Mouse (Mus musculus): ENCODE data around the gene St6galnac3.

GRCm38 (mm10) chr3:153480636-153481006 is 244.4 kb downstream of the St6galnac3 start:
- TF ChIP-seq CTCF (IDR thresholded peaks at IDR 0.05; ENCODE audit: low read depth) (no peak), EP300 (optimal IDR thresholded peaks at IDR 0.05) (no peak)
